Mouse (Mus musculus) lung, adult 2 months (tissue): ENCODE results near the gene Sez6l2.

Source experiments
- CTCF ChIP-seq: fragments of 200-500 bp; IDR thresholded peaks from 2 replicates; pipeline ENCODE4 v1.5.1; 2011; ENCODE audit warnings: mild to moderate bottlenecking, low read length, control low read depth; ENCODE audit not compliant: insufficient read depth
- POLR2A ChIP-seq: fragments of 200-500 bp; IDR thresholded peaks from 2 replicates; pipeline ENCODE4 v1.6.1; 2011; ENCODE audit warnings: low read depth, mild to moderate bottlenecking, control low read depth, low read length, borderline replicate concordance; ENCODE audit errors: extremely low read depth

GRCm38 (mm10) chr7:126967361-126967760 is 17.0 kb downstream of the Sez6l2 start:
- TF ChIP-seq POLR2A (no peak), CTCF (no peak)
